Mouse (Mus musculus): ENCODE measurements at regions not wholly inside any gene's neighbourhood (a gene's known extent, or its start where the extent isn't known, plus 50 kb on each side); places are given as distances from the start of the nearest gene placed in this dataset.

DNA sequence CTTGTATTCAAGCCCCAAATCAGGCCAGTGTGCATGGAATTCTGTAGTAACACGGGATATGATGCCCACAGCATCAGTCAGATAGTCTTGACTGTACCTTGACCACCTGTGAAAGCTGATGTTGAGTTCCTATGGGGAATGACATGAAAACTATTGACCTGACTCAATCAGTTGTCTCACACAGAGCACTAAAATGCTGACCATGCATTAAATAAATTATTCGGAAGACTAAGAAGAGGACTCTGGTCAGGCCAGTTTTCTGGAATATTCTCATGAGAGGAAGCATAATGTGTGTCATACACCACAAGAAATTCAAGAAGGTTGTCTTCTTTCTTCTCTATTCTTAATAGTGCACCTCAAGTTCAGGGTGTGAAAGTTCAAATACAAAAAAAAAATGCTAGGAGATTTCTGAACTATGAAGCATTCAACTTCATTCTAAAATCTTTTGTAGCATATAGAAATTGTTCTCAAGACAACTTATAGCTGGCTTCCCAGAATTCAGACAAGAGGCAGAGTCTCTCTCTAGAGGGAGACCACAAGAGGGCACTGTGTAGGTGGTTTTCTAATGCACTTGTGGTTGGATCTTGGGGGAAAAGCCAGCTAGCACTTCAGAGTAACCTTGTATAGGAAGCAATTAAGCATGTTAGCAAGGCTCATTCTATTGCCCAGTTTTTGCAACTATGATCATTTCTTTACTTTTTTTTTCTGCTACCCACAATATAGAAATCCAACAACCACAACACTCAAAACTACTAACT is 279.7 kb downstream of the Nsun3 start:
- Histone ChIP-seq H3K27me3 (ENCODE audit: insufficient read depth, low read length) (no peaks in the 10 kb centered on the region), H3K4me2 (ENCODE audit: low read depth, low read length, poor library complexity, severe bottlenecking) (no peak overlapping the region), H3K4me1 (ENCODE audit: insufficient read depth, low read length) (no peaks in the 10 kb centered on the region), H3K9ac (replicated peaks; ENCODE audit: low read length, poor library complexity, severe bottlenecking) (no peak overlapping the region), H3K9me3 (ENCODE audit: low read length) (no peaks in the 10 kb centered on the region), H3K4me3 (ENCODE audit: low read depth, low read length) (no peak overlapping the region), H3K36me3 (ENCODE audit: insufficient read depth, low read length) (no peaks in the 10 kb centered on the region), H3K27ac (ENCODE audit: low read depth, low read length) (no peak overlapping the region)
- ATAC-seq (ENCODE audit: low FRiP score) = no peak
- peak; percentile 54 for DNase-seq (ENCODE audit: low spot score)
- 73% methylated on average over 2 of the region's 2 CpGs for WGBS
- peak; percentile 64 for TF ChIP-seq CTCF (IDR thresholded peaks at IDR 0.05)

GRCm38 (mm10) chr16:62500870-62501269 is 285.7 kb downstream of the Nsun3 start:
- ATAC-seq (ENCODE audit: low FRiP score) (no peak), DNase-seq (ENCODE audit: low spot score) (no peak)

DNA sequence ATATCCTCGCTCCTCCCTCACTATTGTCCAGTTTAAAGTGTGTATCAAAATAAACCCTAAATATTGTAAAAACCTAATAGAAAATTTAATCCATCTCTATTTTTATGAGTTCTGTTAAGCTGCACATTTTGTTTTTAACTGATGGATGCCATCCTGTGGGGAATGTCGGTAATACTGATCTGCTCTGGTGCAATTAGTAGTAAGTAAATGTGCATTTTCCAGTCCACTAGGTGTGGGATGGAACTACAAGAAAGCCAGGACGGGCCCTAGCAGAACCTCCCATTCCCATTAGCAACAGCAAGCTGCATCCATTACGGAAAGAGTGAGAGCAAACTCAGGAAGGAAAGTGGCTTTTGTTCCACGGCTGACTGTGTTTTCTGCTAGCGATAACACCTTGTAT is 286.3 kb downstream of the Nsun3 start:
- WGBS = 65% methylated on average over 6 of the region's 6 CpGs
- Histone ChIP-seq H3K9ac (replicated peaks; ENCODE audit: low read length, poor library complexity, severe bottlenecking) (no peak overlapping the region), H3K27me3 (ENCODE audit: insufficient read depth, low read length) (no peaks in the 10 kb centered on the region), H3K4me1 (ENCODE audit: insufficient read depth, low read length) (no peaks in the 10 kb centered on the region), H3K27ac (ENCODE audit: low read depth, low read length) (no peak overlapping the region), H3K9me3 (ENCODE audit: low read length) (no peaks in the 10 kb centered on the region), H3K36me3 (ENCODE audit: insufficient read depth, low read length) (no peaks in the 10 kb centered on the region), H3K4me3 (ENCODE audit: low read depth, low read length) (no peak overlapping the region), H3K4me2 (ENCODE audit: low read depth, low read length, poor library complexity, severe bottlenecking) (no peak overlapping the region)
- TF ChIP-seq CTCF (IDR thresholded peaks at IDR 0.05) = peak; percentile 77
- ATAC-seq (ENCODE audit: low FRiP score) = peak; percentile 47; the same call in 1 of the 2 replicates
- peak; percentile 69 for DNase-seq (ENCODE audit: low spot score)

More at GRCm38 (mm10) chr16:62500870-62501269, 285.7 kb downstream of the Nsun3 start:
- Histone ChIP-seq H3K4me2 (ENCODE audit: low read depth, low read length, poor library complexity, severe bottlenecking) (no peak overlapping the region), H3K4me1 (ENCODE audit: insufficient read depth, low read length) (no peaks in the 10 kb centered on the region), H3K9me3 (ENCODE audit: low read length) (no peaks in the 10 kb centered on the region), H3K36me3 (ENCODE audit: insufficient read depth, low read length) (no peaks in the 10 kb centered on the region), H3K27ac (ENCODE audit: low read depth, low read length) (no peak overlapping the region), H3K27me3 (ENCODE audit: insufficient read depth, low read length) (no peaks in the 10 kb centered on the region), H3K9ac (replicated peaks; ENCODE audit: low read length, poor library complexity, severe bottlenecking) (no peak overlapping the region), H3K4me3 (ENCODE audit: low read depth, low read length) (no peak overlapping the region)
- 70% methylated on average over 6 of the region's 6 CpGs for WGBS
- no peak for TF ChIP-seq CTCF (IDR thresholded peaks at IDR 0.05)

DNA sequence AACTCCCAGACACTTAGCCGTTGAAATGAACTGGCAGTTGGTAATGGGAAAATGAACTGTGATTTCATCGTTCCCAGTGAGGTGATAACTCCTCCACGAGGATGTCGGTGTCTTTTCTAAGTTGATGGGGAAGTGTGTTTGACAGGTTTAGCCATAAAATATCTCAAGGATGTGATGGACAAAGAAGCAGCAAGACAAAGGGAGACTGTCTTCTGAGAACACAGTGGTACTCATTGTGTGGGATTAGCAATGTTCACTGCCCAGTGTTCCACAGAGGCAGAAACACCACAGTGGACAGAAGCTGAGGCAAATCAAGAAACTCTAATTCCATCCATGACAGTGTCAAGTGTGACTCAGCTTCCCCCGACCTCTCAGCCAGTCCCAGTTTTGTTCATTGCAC is 287.9 kb downstream of the Nsun3 start:
- Histone ChIP-seq H3K4me2 (ENCODE audit: low read depth, low read length, poor library complexity, severe bottlenecking) (no peak overlapping the region), H3K36me3 (ENCODE audit: insufficient read depth, low read length) (no peaks in the 10 kb centered on the region), H3K4me3 (ENCODE audit: low read depth, low read length) (no peak overlapping the region), H3K27ac (ENCODE audit: low read depth, low read length) (no peak overlapping the region), H3K9me3 (ENCODE audit: low read length) (no peaks in the 10 kb centered on the region), H3K9ac (replicated peaks; ENCODE audit: low read length, poor library complexity, severe bottlenecking) (no peak overlapping the region), H3K27me3 (ENCODE audit: insufficient read depth, low read length) (no peaks in the 10 kb centered on the region), H3K4me1 (ENCODE audit: insufficient read depth, low read length) (no peaks in the 10 kb centered on the region)
- ATAC-seq (ENCODE audit: low FRiP score) = no peak
- WGBS = 71% methylated on average over 5 of the region's 5 CpGs
- no peak for DNase-seq (ENCODE audit: low spot score)
- no peak for TF ChIP-seq CTCF (IDR thresholded peaks at IDR 0.05)

- Histone ChIP-seq H3K4me3 (ENCODE audit: low read depth, low read length) (no peak overlapping the region), H3K9ac (replicated peaks; ENCODE audit: low read length, poor library complexity, severe bottlenecking) (no peak overlapping the region), H3K4me1 (ENCODE audit: insufficient read depth, low read length) (no peaks in the 10 kb centered on the region), H3K27ac (ENCODE audit: low read depth, low read length) (no peak overlapping the region), H3K36me3 (ENCODE audit: insufficient read depth, low read length) (no peaks in the 10 kb centered on the region), H3K27me3 (ENCODE audit: insufficient read depth, low read length) (no peaks in the 10 kb centered on the region), H3K9me3 (ENCODE audit: low read length) (no peaks in the 10 kb centered on the region), H3K4me2 (ENCODE audit: low read depth, low read length, poor library complexity, severe bottlenecking) (no peak overlapping the region)
- TF ChIP-seq CTCF (IDR thresholded peaks at IDR 0.05) = no peak
- DNase-seq (ENCODE audit: low spot score) = no peak
- ATAC-seq (ENCODE audit: low FRiP score) = no peak
- 23% methylated on average over 9 of the region's 9 CpGs for WGBS
Observed at GRCm38 (mm10) chr16:62496697-62497096, 289.9 kb downstream of the Nsun3 start.

DNA sequence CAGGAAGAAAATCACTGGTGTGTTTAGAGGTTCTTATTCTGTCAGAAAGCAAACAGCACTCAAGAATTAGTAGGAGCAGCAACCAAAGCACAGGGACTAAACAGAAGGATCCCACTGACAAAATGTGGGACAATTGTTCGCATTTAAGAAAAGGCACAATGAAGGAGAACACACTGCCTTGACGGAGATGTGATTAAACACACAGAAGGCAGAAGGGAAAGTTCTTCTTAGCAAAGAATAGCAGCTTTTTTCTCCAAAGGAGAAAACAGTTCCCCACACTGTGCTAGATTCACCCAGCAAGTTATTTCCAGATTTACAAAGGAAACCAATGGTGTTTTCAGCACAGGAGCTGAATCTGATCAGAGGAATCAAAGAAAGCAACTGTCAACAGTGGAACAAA is 316.5 kb downstream of the Nsun3 start:
- Histone ChIP-seq H3K36me3 (ENCODE audit: insufficient read depth, low read length) (no peaks in the 10 kb centered on the region), H3K27ac (ENCODE audit: low read depth, low read length) (no peak overlapping the region), H3K4me2 (ENCODE audit: low read depth, low read length, poor library complexity, severe bottlenecking) (no peak overlapping the region), H3K4me1 (ENCODE audit: insufficient read depth, low read length) (no peaks in the 10 kb centered on the region), H3K4me3 (ENCODE audit: low read depth, low read length) (no peak overlapping the region), H3K9ac (replicated peaks; ENCODE audit: low read length, poor library complexity, severe bottlenecking) (no peak overlapping the region), H3K27me3 (ENCODE audit: insufficient read depth, low read length) (no peaks in the 10 kb centered on the region), H3K9me3 (ENCODE audit: low read length) (no peaks in the 10 kb centered on the region)
- 51% methylated on average over 2 of the region's 2 CpGs for WGBS
- DNase-seq (ENCODE audit: low spot score) (no peak), ATAC-seq (ENCODE audit: low FRiP score) (no peak)
- TF ChIP-seq CTCF (IDR thresholded peaks at IDR 0.05) = no peak
